Mouse (Mus musculus): ENCODE results near the gene Ski.

The Ski gene

GRCm38 (mm10) chr4:155214188-155214587, 8.2 kb downstream of the Ski start:
- no peak for DNase-seq (ENCODE audit: low read depth, low spot score)

DNA sequence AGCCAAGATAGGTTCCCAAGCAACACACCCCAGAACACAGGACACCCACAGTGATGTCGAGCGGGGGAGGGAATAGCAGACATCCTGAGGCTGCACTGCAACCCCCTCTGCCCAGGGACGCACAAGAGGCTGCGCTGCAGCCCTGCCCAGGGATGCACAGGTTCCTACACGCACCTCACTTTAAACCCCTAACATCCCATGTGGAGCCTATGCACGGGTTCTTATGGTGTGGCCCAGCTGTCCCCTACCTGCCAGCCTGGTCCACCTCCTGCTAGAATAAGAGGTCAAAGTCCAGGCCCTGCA, 8.7 kb downstream of the Ski start:
- no peak for DNase-seq (ENCODE audit: low read depth, low spot score)

DNA sequence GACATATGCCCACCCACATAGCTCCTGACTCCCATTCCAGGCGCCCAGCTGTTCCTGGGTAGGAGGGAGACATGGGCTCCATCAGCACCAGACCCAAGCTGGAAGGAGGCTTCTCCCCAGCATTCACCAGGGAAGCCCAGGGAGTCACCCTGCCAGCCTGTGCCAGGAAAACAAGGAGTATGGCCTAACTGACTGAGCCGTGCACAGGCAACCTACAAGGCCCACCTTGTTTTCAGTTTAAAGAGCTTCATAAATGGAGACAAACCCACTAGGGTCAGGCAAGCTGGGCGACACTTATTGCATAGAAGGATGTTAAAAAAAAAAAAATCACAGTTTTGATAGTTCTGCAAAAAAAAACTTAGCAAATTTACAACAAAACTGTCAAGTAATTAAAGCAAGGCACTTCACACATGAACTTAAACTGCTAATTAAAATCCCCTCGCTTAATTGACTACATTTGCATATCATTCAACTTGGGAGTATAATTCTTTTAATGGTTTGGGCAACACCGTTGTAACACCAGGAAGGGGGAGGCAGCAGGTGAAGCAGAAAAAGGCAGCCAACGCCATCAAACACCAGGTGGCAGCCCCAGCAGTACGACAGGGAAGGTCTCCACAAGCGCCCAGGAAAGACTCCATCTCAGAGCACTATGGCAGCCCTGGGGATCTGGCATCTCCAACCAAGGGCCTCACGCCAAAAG, 9.2 kb downstream of the Ski start:
- DNase-seq (ENCODE audit: low read depth, low spot score): no peak

DNA sequence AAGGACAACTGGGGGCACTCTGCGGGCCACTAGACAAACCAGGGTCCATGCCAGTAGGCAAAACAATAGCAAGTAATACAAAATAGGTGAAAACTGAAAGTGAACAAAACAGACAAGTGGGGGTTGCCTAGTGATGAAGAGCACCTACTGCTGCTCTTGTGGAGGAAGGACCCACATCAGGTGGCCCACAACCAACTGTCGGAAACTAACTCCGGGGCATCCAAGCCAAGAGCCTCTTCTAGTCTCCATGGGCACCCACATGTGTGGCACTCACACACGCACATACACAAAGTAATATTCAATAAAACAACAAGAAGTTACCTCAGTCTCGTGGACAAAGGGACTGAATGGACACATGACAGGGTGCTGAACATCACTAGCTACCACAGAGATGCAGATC, 12.9 kb downstream of the Ski start:
- no peak for DNase-seq (ENCODE audit: low read depth, low spot score)

GRCm38 (mm10) chr4:155209079-155209478, 13.3 kb downstream of the Ski start:
- no peak for DNase-seq (ENCODE audit: low read depth, low spot score)

- DNase-seq (ENCODE audit: low read depth, low spot score): no peak
Measured at GRCm38 (mm10) chr4:155208613-155209012, 13.8 kb downstream of the Ski start.

DNA sequence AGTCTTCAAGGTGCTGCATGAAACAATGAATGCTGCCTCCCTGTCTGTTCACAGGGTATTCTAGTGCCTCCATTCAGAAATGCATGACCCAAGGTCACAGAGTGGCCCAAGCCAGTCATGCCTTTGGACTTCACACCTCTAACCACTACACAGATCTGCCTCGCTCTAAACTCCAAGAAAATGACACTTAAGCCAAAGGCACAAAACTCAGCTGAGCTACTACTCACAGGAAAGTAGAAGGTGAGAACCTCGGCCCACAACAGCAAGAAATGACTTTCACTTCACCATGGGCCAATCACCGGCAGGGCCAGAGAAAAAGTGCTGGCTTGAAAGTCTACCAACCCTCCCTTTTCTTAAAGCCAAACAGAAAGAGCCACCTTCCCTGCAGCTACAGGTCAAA, 14.6 kb downstream of the Ski start:
- DNase-seq (ENCODE audit: low read depth, low spot score): no peak

DNA sequence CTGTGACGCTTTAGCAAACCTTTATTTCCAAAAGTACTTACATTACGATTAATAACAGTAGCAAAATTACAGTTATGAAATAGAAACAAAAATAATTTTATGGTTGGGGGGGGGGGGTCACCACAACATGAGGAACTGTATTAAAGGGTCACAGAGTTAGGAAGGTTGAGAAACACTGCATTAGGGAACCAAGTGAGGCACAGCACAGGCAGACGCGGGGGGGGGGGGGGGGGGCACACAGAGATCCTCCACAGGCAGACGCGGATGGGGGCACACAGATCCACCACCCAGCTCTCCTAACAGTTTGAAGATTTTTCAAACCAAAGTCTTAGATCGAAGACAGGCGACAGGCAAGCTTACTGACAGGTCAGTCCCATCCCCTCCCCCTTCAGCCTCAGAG, 15.9 kb downstream of the Ski start:
- no peak for DNase-seq (ENCODE audit: low read depth, low spot score)

- DNase-seq (ENCODE audit: low read depth, low spot score): no peak
Measured at GRCm38 (mm10) chr4:155205919-155206318, 16.5 kb downstream of the Ski start.

GRCm38 (mm10) chr4:155201764-155202163, 20.6 kb downstream of the Ski start:
- no peak for DNase-seq (ENCODE audit: low read depth, low spot score)

DNA sequence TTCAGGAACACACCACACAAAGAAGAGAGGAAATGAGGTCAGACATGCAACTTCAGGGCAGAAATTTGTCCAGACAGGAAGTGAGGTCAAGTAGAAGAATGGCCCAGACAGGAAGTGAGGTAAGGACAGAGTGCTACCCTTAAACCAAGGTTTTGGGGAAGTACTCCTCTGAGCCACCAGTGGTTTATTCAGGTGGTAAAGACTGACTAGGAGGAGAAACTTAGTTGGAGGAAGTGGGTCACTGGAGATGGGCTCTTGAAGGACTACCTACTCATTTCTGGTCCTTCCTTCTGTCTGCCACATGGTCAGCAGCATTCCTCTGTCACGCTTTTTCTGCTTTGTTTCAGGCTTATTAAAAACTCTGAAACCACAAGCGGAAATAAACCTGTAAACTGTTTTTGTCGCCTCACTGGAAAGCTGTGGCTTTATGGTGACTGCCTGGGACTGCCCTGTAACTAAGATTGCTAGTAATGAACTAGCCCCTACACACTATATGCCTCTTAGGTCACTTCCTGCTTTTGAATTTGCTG, 21.5 kb downstream of the Ski start:
- no peak for DNase-seq (ENCODE audit: low read depth, low spot score)

DNA sequence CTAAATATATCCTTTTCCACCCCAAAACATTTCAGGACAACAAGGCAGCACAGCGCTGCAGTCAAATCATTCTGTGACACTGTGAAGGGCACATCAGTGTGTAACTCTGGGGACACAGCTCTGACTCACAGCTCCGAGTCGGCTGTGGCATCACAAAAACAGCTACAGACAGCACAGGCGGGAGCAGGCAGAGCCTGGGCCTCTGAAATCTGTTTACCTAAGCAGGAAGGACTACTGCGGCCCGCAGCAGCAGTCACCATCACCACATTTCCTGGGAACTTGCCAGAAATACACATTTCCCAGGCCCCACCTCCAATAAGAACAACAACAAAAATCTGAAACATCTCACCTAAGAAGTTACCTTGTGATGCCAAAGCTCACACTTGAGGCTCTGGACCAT, 24.7 kb downstream of the Ski start:
- no peak for DNase-seq (ENCODE audit: low read depth, low spot score)

- no peak for DNase-seq (ENCODE audit: low read depth, low spot score)
Measured at GRCm38 (mm10) chr4:155195204-155195603, 27.2 kb downstream of the Ski start.

DNA sequence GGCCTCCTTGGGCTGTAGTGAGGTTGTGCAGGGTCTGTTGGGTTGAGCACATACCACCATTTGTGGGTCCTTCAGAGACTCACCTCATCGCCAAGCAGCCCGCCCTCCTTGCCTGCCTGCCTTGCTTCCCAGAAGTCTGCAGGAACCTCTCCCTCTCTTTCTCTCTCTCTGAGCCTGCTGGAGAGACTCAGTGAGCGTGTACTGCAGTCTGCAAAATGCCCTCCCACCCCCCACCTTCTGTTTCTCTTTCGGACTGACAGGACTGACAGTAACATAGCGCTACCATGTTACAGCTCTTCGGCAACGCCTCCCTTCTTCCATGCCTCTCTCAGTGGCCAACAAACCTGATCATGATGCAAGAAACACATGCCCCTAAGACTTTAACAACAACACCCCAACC, 32.1 kb downstream of the Ski start:
- DNase-seq (ENCODE audit: low read depth, low spot score): no peak

DNA sequence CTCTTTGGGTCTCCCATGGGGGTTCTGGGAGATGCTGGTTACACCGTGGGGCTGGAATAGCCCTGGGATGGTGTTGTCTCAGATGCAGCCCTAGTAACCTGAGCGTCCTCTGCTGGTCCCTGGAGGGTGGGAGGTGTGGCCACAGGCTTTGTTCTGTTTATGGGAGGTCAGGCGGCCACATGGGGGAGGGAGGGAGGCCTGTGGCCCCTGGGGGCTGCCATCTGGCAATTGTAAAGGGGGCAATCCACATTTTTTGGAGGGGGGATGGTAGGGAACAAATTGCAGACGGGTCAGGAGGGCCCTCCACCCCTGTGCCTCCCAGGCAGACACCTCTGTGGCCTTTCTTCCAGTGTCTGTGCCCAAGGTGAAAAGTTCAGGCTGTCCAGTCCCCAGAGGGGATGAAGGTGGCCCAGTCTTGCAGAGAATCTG, 32.7 kb downstream of the Ski start:
- peak; percentile 81 for DNase-seq (ENCODE audit: low read depth, low spot score)

DNA sequence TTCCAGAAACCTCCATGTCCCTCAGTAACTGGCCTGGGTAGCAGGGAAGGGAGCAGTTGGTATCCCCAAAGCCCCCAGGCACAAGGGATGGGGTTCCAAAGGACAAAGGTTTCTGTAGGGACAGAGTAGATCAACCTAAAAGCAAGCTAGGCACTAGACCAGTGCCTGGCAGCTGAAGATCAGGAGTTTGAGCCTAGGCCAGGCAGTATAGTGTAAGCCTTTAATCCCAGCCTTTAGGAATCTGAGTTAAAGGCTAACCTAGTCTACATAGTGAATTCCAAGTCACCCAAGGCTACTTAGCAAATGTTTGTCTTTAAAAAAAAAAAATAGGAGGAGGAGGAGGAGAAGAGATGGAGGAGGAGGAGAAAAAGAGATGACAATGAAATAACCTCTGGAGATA, 33.6 kb downstream of the Ski start:
- no peak for DNase-seq (ENCODE audit: low read depth, low spot score)

DNA sequence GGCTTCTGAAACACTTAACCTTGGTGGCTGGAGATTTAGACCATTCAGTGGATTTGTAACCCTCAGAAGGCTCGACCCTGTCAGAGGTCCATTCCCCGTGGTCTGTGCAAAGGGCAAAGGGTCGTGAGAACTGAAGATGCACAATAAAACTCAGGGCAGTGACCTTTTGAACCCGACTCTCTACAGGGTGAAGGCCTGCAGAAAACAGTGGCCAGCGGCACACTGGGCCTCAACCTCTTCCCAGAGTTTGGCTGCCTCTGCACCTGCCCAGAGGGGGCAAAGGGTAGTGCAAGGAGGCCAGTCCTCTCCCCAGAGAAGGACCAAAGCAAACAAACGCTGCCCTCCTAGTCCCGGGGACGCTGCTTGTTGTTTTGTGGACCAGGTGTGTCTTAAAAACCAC, 34.1 kb downstream of the Ski start:
- no peak for DNase-seq (ENCODE audit: low read depth, low spot score)

DNA sequence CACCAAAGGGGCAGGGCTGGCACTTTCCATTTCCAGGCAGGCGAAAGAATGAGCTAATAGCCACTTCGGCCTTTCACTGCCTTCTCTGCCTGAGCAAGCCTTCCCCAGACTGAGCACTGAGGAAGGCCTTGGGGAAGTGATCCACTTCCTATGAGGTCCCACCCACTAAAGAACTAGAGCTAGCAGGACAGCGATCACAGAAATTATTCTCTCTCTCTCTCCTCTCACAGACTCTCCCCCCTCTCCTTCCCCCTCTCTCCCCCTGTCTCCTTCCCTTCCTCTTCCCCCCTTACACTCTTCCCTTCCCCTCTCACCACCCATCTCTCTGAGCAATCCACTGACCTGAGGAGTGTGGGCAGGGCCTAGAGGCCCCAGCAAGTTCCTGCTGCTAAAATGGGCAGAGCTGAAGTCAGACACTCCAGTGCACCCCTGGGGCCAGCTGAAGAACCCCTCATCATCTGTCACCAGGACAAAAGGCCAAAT, 35.2 kb downstream of the Ski start:
- no peak for DNase-seq (ENCODE audit: low read depth, low spot score)

DNA sequence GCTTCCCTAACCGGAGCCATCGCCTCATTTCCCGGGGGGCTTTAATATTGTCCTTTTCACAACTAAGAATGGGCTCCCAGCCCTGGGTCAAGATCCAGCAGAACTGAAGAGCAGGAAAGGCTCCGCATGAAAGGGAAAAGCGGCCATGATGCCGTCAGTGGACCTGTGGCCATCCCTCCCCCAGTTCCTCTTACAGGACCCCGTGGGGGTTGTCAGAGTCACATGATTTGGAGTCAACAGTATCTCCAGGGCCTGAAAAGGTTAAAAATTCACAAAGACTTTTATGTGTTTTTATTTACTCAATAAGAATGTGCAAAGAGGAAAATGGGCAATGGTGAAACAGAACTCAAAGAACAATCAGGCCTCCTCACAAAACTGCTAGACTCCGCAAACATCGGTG, 36.5 kb downstream of the Ski start:
- DNase-seq (ENCODE audit: low read depth, low spot score): no peak

DNA sequence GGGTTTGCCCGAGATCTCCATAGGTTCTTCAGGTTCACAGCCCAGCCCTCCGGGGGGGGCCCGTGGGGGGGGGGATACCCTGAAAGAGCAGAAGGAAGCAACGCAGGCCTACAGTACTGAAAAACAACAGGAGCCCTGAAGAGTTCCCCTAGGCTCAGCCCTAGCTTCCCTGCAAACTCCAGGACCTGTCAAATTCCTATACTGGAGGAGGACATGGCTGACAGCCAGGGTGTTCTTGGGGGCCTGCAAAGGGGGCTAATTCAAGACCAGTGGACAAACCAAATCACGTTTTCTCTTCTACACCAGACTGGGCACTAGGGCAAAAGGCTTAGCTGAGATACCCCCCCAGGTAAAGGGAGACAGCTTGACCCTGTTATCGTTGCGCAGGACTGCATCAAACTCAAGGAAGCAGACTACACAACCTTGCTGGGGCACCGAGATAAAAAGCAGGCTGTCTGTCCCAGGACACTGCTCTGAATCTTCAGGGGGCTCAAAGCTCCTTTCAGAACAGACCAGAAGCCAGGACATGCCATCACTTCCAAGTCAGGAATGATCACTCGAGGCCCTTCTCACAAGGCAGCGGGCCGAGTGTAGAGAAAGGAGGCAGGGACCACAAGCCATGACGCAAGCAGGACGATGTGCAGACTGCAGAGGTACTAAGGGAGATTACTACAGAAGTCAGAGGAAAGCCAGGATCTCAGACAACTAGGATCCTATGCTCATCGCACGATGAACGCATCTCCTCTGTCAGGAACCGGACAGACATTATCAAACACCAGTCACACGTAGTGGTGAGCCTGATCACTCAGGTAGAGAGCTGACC, 37.9 kb downstream of the Ski start:
- no peak for DNase-seq (ENCODE audit: low read depth, low spot score)

DNA sequence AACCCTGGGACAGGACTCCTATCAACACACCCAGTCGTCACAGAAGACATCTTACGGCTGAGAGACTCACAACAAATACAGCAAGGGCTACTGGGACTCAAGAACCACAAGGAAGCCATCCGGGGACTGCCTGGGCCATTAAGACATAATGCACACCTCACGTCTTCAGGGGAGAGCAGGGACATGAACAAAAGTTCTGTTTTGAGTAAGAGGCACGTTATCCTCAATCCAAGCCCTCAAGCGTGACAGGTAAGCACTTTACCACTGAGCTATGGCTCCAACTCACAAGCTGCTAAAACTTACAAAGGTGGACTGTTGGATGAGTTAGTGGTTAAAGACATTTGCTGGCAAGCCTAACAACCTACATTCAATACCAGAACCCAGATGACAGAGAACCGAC, 39.2 kb downstream of the Ski start:
- no peak for DNase-seq (ENCODE audit: low read depth, low spot score)

DNA sequence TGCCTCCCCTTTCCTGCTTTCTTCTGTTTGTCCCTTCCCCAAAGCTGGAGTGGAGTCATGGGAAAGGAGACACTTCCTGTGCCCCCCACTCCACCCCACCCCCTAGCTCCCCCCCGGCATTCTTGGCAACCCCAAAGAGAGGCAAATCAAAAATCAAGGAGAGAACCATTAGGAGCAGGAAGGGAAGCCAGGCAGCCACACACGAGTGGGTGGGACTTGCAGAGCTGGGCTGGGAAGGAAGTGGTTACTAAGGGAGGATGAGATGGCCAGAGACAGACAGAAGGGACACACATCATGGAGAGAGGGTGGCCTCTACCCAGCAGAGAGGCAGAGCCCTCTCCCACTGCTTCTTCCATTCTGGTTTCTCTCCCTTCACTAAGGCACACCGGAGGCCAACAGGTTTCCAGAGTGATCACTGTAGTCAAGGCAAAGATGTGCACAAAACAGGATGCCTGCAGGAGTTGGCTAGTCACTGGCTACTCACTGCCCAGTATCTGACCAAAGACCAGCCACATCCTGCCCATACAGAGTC, 43.3 kb downstream of the Ski start:
- DNase-seq (ENCODE audit: low read depth, low spot score): no peak

GRCm38 (mm10) chr4:155178274-155178673, 44.1 kb downstream of the Ski start:
- DNase-seq (ENCODE audit: low read depth, low spot score): peak; percentile 79

Data from mesoderm, embryonic 11.5 days (tissue).